Mouse (Mus musculus) hindbrain, embryonic 10.5 days (tissue): ENCODE measurements around the gene Mycbp2. TPM values are rescaled to one million over a fixed set of nuclear protein-coding genes. Genes with fewer than 3 reads are reported as not detected.

Source experiments
- DNase-seq: peaks from one replicate; pipeline ENCODE4 v3.0.0-alpha.2; 2017; ENCODE audit warnings: low spot score
- H3K27ac ChIP-seq: fragments of 300-500 bp; sonication (generic); 2 replicates; pipeline ENCODE4 v1.5.1; 2016; ENCODE audit warnings: mild to moderate bottlenecking, moderate library complexity
- H3K27me3 ChIP-seq: fragments of 300-500 bp; sonication (generic); 2 replicates; pipeline ENCODE4 v1.6.1; 2016; ENCODE audit warnings: mild to moderate bottlenecking; ENCODE audit not compliant: poor library complexity, insufficient read depth, severe bottlenecking
- H3K36me3 ChIP-seq: fragments of 300-500 bp; sonication (generic); 2 replicates; pipeline ENCODE4 v1.6.1; 2016; ENCODE audit warnings: mild to moderate bottlenecking, moderate library complexity
- H3K4me1 ChIP-seq: fragments of 300-500 bp; sonication (generic); replicated peaks from 2 replicates; pipeline ENCODE4 v1.6.1; 2016; ENCODE audit warnings: mild to moderate bottlenecking
- H3K4me3 ChIP-seq: fragments of 300-500 bp; sonication (generic); 2 replicates; pipeline ENCODE4 v1.5.1; 2016; ENCODE audit warnings: mild to moderate bottlenecking, moderate library complexity
- H3K9me3 ChIP-seq: fragments of 300-500 bp; sonication (generic); 2 replicates; pipeline ENCODE4 v1.6.1; 2016; ENCODE audit warnings: mild to moderate bottlenecking, moderate library complexity
- WGBS: fragments of 180-500 bp; shearing (Covaris S2); methylation state at CpG from one replicate; pipeline ENCODE4 v1.1.7; 2016; 5-methylcytosine and 5-hydroxymethylcytosine counted together
- polyA plus RNA-seq: library from polyadenylated mRNA; unstranded; fragments of >200 nt; fragmentation: Nextera tagmentation; extraction: Ambion mirVana; gene quantifications from 2 replicates; pipeline ENCODE4 v1.2.1, GENCODE M21; 2016

Gene Mycbp2
- polyA plus RNA-seq, 1 experiment from 2014 or later: 21.0 TPM

- no peak overlapping the region for H3K27ac ChIP-seq
- H3K9me3 ChIP-seq: no peaks in the 10 kb centered on the region
- peaks cover 20% of the 10 kb centered on the region for H3K4me1 ChIP-seq
- no peaks in the 10 kb centered on the region for H3K27me3 ChIP-seq
- 93% methylated on average over 8 of the region's 8 CpGs for WGBS
- DNase-seq: no peak
- H3K4me3 ChIP-seq: no peak overlapping the region
- H3K36me3 ChIP-seq: peaks cover 59% of the 10 kb centered on the region
Observed at GRCm38 (mm10) chr14:103095826-103096225, 250.8 kb downstream of the Mycbp2 start.

GRCm38 (mm10) chr14:103095036-103095435, 251.6 kb downstream of the Mycbp2 start:
- Histone ChIP-seq H3K27me3 (no peaks in the 10 kb centered on the region), H3K4me1 (peaks cover 20% of the 10 kb centered on the region), H3K27ac (no peak overlapping the region), H3K4me3 (no peak overlapping the region), H3K9me3 (no peaks in the 10 kb centered on the region), H3K36me3 (peaks cover 62% of the 10 kb centered on the region)
- DNase-seq: no peak
- 93% methylated on average over 8 of the region's 8 CpGs for WGBS

GRCm38 (mm10) chr14:103093670-103094069, 252.9 kb downstream of the Mycbp2 start:
- Histone ChIP-seq H3K4me1 (peaks cover 20% of the 10 kb centered on the region), H3K36me3 (peaks cover 72% of the 10 kb centered on the region), H3K9me3 (no peaks in the 10 kb centered on the region), H3K27me3 (no peaks in the 10 kb centered on the region), H3K4me3 (no peak overlapping the region), H3K27ac (no peak overlapping the region)
- 88% methylated on average over 4 of the region's 4 CpGs for WGBS
- no peak for DNase-seq

- Histone ChIP-seq H3K36me3 (peaks cover 76% of the 10 kb centered on the region), H3K4me3 (no peak overlapping the region), H3K27ac (no peak overlapping the region), H3K27me3 (no peaks in the 10 kb centered on the region), H3K9me3 (no peaks in the 10 kb centered on the region), H3K4me1 (peaks cover 20% of the 10 kb centered on the region)
- no peak for DNase-seq
- WGBS: 87% methylated on average over 3 of the region's 3 CpGs
Observed at GRCm38 (mm10) chr14:103093236-103093635, 253.4 kb downstream of the Mycbp2 start.

DNA sequence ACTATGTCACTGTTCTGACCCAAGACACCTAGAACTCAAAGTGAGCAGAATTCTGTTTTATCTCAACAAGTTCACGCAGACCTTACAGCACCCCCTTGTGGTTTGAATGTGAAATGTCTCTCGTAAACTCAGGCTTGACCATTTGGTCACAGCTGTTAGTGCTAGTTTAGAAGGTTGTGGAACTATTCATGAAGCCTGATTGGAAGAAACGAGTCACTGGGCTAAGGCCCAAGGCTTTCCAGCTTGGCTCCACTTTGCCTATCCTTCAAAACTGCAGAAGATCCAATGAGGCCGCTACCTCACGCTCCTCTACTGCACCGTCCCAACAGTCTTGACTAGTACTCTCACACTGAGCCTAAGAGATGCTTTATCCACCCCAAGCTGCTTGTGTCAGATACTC, 258.0 kb downstream of the Mycbp2 start:
- DNase-seq: no peak
- Histone ChIP-seq H3K9me3 (no peaks in the 10 kb centered on the region), H3K27me3 (no peaks in the 10 kb centered on the region), H3K4me1 (no peaks in the 10 kb centered on the region), H3K36me3 (peaks cover 91% of the 10 kb centered on the region), H3K4me3 (no peak overlapping the region), H3K27ac (no peak overlapping the region)
- 75% methylated on average over 6 of the region's 6 CpGs for WGBS

- peaks cover 91% of the 10 kb centered on the region for H3K36me3 ChIP-seq
- no peak for DNase-seq
- H3K27ac ChIP-seq: no peak overlapping the region
- no peaks in the 10 kb centered on the region for H3K27me3 ChIP-seq
- H3K4me1 ChIP-seq: no peaks in the 10 kb centered on the region
- WGBS: 91% methylated on average over 5 of the region's 5 CpGs
- no peak overlapping the region for H3K4me3 ChIP-seq
- no peaks in the 10 kb centered on the region for H3K9me3 ChIP-seq
Observed at GRCm38 (mm10) chr14:103087846-103088245, 258.8 kb downstream of the Mycbp2 start.

DNA sequence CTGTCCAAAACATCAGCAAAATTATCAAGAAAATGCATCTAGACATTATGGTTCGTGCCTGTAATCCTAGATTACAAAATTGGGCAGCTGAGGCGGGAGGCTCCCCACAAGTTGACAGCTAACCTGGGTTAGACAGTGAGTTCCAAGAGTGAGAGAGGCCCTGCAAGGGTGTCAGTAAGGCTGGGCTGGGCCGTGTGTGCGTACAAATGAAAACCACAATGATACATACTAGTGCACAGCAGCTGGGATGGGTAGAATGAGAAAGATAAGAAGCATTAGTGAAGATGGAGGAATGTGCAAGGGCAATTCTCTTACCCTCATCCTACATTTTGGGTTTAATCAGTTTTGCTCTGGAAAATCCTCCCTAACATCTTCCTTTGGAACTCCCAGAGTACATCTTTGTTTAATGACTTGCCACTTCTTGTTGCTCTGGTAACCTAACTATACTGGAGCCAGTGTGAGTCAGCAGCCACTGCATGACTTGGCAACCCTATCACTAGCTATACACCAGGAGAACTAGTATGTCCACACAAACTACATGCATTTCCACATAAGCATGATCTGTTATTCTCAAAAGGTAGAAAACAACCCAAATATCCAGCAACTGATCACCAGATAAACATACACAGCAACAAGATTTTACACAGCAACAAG, 259.8 kb downstream of the Mycbp2 start:
- no peaks in the 10 kb centered on the region for H3K9me3 ChIP-seq

GRCm38 (mm10) chr14:103085840-103086533, 260.6 kb downstream of the Mycbp2 start:
- Histone ChIP-seq H3K27ac (no peak overlapping the region), H3K27me3 (no peaks in the 10 kb centered on the region), H3K4me3 (no peak overlapping the region), H3K36me3 (peaks cover 85% of the 10 kb centered on the region), H3K4me1 (no peaks in the 10 kb centered on the region), H3K9me3 (no peaks in the 10 kb centered on the region)
- WGBS: 98% methylated on average over 1 of the region's 1 CpGs
- DNase-seq: no peak

More for the DNA sequence above, 259.8 kb downstream of the Mycbp2 start:
- DNase-seq: no peak
- no peaks in the 10 kb centered on the region for H3K27me3 ChIP-seq
- H3K27ac ChIP-seq: no peak overlapping the region
- peaks cover 89% of the 10 kb centered on the region for H3K36me3 ChIP-seq
- 95% methylated on average over 4 of the region's 4 CpGs for WGBS
- H3K4me1 ChIP-seq: no peaks in the 10 kb centered on the region
- no peak overlapping the region for H3K4me3 ChIP-seq

GRCm38 (mm10) chr14:103079209-103079977, 267.2 kb downstream of the Mycbp2 start:
- Histone ChIP-seq H3K9me3 (no peaks in the 10 kb centered on the region), H3K4me1 (0 out of 2 replicates have a peak, but pooled peaks cover 4% of the 10 kb centered on the region), H3K27ac (no peak overlapping the region), H3K27me3 (no peaks in the 10 kb centered on the region), H3K4me3 (no peak overlapping the region), H3K36me3 (peaks cover 78% of the 10 kb centered on the region)
- 88% methylated on average over 9 of the region's 9 CpGs for WGBS
- DNase-seq: no peak

- Histone ChIP-seq H3K9me3 (no peaks in the 10 kb centered on the region), H3K4me1 (0 out of 2 replicates have a peak, but pooled peaks cover 4% of the 10 kb centered on the region), H3K4me3 (no peak overlapping the region), H3K36me3 (peaks cover 78% of the 10 kb centered on the region), H3K27me3 (no peaks in the 10 kb centered on the region), H3K27ac (no peak overlapping the region)
- 90% methylated on average over 16 of the region's 16 CpGs for WGBS
- no peak for DNase-seq
Observed at GRCm38 (mm10) chr14:103078006-103078912, 268.4 kb downstream of the Mycbp2 start.

DNA sequence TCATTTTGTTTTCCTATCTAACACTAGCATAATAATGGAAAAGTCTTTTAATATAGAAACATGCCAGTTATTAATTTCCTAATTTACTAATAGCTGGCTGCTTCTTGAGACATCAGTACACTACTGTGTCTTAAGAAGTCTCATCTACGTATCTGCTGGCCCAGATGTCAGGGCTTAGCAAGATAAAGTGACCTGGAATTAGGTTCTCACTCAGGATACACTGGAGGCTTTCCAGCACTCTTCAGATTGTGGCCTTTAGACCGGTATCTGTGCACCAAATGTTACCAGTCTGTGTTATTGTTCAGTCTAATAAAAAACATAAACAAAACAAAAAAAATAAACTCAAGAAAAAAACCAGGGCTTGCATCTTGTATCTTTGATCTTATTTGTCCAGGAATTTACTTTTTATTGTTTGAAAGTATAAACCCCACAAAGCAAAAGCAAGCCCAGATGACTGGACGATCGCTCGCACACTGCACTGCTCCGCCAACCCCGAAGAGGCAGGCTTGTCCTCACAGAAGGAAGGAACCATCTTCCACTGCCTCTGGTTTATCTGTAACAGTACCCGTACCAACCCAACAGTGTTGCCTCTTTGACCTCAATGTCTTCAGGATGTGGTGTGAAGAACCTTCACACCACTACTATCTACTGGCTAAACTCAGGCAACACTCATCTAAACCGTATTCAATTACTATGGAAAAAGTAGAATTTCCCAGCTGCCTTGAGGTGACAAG, 269.2 kb downstream of the Mycbp2 start:
- no peak overlapping the region for H3K27ac ChIP-seq
- H3K9me3 ChIP-seq: no peaks in the 10 kb centered on the region
- peaks cover 78% of the 10 kb centered on the region for H3K36me3 ChIP-seq
- DNase-seq: no peak
- H3K4me3 ChIP-seq: no peak overlapping the region
- no peaks in the 10 kb centered on the region for H3K27me3 ChIP-seq
- WGBS: 95% methylated on average over 9 of the region's 9 CpGs
- H3K4me1 ChIP-seq: 0 out of 2 replicates have a peak, but pooled peaks cover 4% of the 10 kb centered on the region

DNA sequence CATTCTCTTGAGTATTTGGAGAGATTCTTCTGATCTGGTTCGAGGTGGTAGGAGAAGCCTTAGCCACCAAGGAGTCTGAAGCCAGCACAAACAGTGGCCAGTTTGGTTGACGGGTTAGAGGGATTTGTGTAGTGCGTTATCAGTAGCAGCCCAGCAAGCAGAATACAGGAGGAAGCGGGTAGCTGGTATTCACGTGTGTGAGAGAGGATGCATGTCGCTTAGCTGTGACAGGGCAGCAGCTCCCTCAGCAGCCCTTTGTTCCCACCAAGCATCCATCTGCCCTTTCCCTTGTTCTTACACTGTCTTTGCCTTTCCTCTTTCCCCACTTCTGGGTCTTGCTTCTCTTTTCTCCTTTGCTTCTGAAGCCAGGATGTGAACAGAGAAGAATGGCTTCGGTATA, 271.4 kb downstream of the Mycbp2 start:
- Histone ChIP-seq H3K27ac (no peak overlapping the region), H3K4me3 (no peak overlapping the region), H3K36me3 (peaks cover 77% of the 10 kb centered on the region), H3K27me3 (no peaks in the 10 kb centered on the region), H3K4me1 (peaks cover 13% of the 10 kb centered on the region), H3K9me3 (no peaks in the 10 kb centered on the region)
- 69% methylated on average over 7 of the region's 7 CpGs for WGBS
- no peak for DNase-seq
